Mouse (Mus musculus) MEL (cell line): ENCODE data around the gene Malsu1. TPM values are rescaled to one million over a fixed set of nuclear protein-coding genes. Genes with fewer than 3 reads are reported as not detected.

Experiments used
- DNase-seq: peaks from one replicate; pipeline ENCODE4 v3.0.0; 2011; ENCODE audit warnings: low read depth, low spot score
- H3K27ac ChIP-seq: 2 replicates; pipeline ENCODE4 v1.5.1; 2012; ENCODE audit warnings: low read depth, mild to moderate bottlenecking, control low read depth, low read length, moderate library complexity; ENCODE audit not compliant: control insufficient read depth
- H3K27me3 ChIP-seq, 2 experiments: fragments of 150-350 bp in 1 of 2; sonication (generic) in 1 of 2; 2 replicates each; pipeline ENCODE4 v1.6.1; 2012; ENCODE audit warnings: low read length in 2 of 2, mild to moderate bottlenecking in 2 of 2, improper control_type of control experiment in 1 of 2, moderate library complexity in 1 of 2; ENCODE audit not compliant: insufficient read depth in 2 of 2, control insufficient read depth in 1 of 2
- H3K36me3 ChIP-seq, 2 experiments: 2 replicates each; pipeline ENCODE4 v1.6.1; 2012 to 2014; ENCODE audit warnings: low read length in 2 of 2, improper control_type of control experiment in 1 of 2, inconsistent platforms in 1 of 2, mild to moderate bottlenecking in 1 of 2; ENCODE audit not compliant: insufficient read depth in 2 of 2, control insufficient read depth in 1 of 2
- H3K4me1 ChIP-seq, 2 experiments: fragments of 150-350 bp in 1 of 2; sonication (generic) in 1 of 2; 2 replicates each; pipeline ENCODE4 v1.6.1; 2012; ENCODE audit warnings: low read length in 2 of 2, improper control_type of control experiment in 1 of 2, mild to moderate bottlenecking in 1 of 2; ENCODE audit not compliant: insufficient read depth in 2 of 2, control insufficient read depth in 1 of 2
- H3K4me3 ChIP-seq, 2 experiments: fragments of 150-350 bp in 1 of 2; sonication (generic) in 1 of 2; 2 replicates each; pipeline ENCODE4 v1.5.1; 2012; ENCODE audit warnings: low read depth in 2 of 2, low read length in 2 of 2, mild to moderate bottlenecking in 2 of 2, moderate library complexity in 2 of 2, control low read depth in 1 of 2, improper control_type of control experiment in 1 of 2; ENCODE audit not compliant: control insufficient read depth in 1 of 2, insufficient read depth in 1 of 2
- H3K79me2 ChIP-seq: 2 replicates; pipeline ENCODE4 v1.6.1; 2012; ENCODE audit warnings: mild to moderate bottlenecking, low read length, moderate library complexity; ENCODE audit not compliant: control insufficient read depth, poor library complexity, insufficient read depth
- H3K9ac ChIP-seq: 2 replicates; pipeline ENCODE4 v1.6.1; 2012; ENCODE audit warnings: low read depth, mild to moderate bottlenecking, control low read depth, low read length, moderate library complexity; ENCODE audit not compliant: control insufficient read depth, poor library complexity, severe bottlenecking
- H3K9me3 ChIP-seq: fragments of 150-350 bp; sonication (generic); replicated peaks from 2 replicates; pipeline ENCODE4 v1.6.1; 2012; ENCODE audit warnings: mild to moderate bottlenecking, low read length, improper control_type of control experiment, moderate library complexity; ENCODE audit not compliant: insufficient read depth
- CHD2 ChIP-seq: IDR thresholded peaks from 2 replicates; pipeline ENCODE4 v1.6.1; 2011; ENCODE audit warnings: low read length, improper control_type of control experiment
- E2F4 ChIP-seq: IDR thresholded peaks from 2 replicates; pipeline ENCODE4 v1.6.1; 2011; ENCODE audit warnings: low read depth, low read length, improper control_type of control experiment, borderline replicate concordance
- ELF1 ChIP-seq: IDR thresholded peaks from 2 replicates; pipeline ENCODE4 v1.6.1; 2014; ENCODE audit warnings: low read depth, mild to moderate bottlenecking, inconsistent platforms, low read length, improper control_type of control experiment, moderate library complexity
- ETS1 ChIP-seq: IDR thresholded peaks from 2 replicates; pipeline ENCODE4 v1.6.1; 2012; ENCODE audit warnings: low read depth, mild to moderate bottlenecking, inconsistent platforms, low read length, improper control_type of control experiment, moderate library complexity
- HCFC1 ChIP-seq: IDR thresholded peaks from 2 replicates; pipeline ENCODE4 v1.6.1; 2012; ENCODE audit warnings: low read depth, mild to moderate bottlenecking, inconsistent platforms, low read length, improper control_type of control experiment, moderate library complexity
- KAT2A ChIP-seq: conservative IDR thresholded peaks from 2 replicates; pipeline ENCODE4 v1.6.1; 2012; ENCODE audit warnings: low read depth, low read length, improper control_type of control experiment, inconsistent platforms
- MAZ ChIP-seq: IDR thresholded peaks from 2 replicates; pipeline ENCODE4 v1.6.1; 2012; ENCODE audit warnings: low read depth, mild to moderate bottlenecking, inconsistent platforms, low read length, improper control_type of control experiment
- POLR2A ChIP-seq, 2 experiments: IDR thresholded peaks; 2 replicates each; pipeline ENCODE4 v1.6.1; 2011 to 2012; ENCODE audit warnings: low read length in 2 of 2, mild to moderate bottlenecking in 2 of 2, control low read depth in 1 of 2, improper control_type of control experiment in 1 of 2, low read depth in 1 of 2, moderate library complexity in 1 of 2; ENCODE audit not compliant: control insufficient read depth in 1 of 2, insufficient read depth in 1 of 2, poor library complexity in 1 of 2
- POLR2AphosphoS5 ChIP-seq: IDR thresholded peaks from 2 replicates; pipeline ENCODE4 v1.6.1; 2012; ENCODE audit warnings: low read depth, borderline replicate concordance, mild to moderate bottlenecking, inconsistent platforms, low read length, moderate library complexity, mixed read lengths
- RAD21 ChIP-seq: IDR thresholded peaks from 2 replicates; pipeline ENCODE4 v1.6.1; 2011; ENCODE audit warnings: mild to moderate bottlenecking, low read depth, low read length, improper control_type of control experiment
- RCOR1 ChIP-seq: IDR thresholded peaks from 2 replicates; pipeline ENCODE4 v1.6.1; 2012; ENCODE audit warnings: low read depth, mild to moderate bottlenecking, inconsistent platforms, low read length, improper control_type of control experiment
- SIN3A ChIP-seq: IDR thresholded peaks from 2 replicates; pipeline ENCODE4 v1.6.1; 2012; ENCODE audit warnings: low read length, improper control_type of control experiment, inconsistent platforms
- TAL1 ChIP-seq: IDR thresholded peaks from 2 replicates; pipeline ENCODE4 v1.6.1; 2012; ENCODE audit warnings: mild to moderate bottlenecking, inconsistent platforms, low read length, moderate library complexity, mixed read lengths
- TBP ChIP-seq: IDR thresholded peaks from 2 replicates; pipeline ENCODE4 v1.8.0; 2011; ENCODE audit warnings: low read depth, low read length, improper control_type of control experiment
- ZKSCAN1 ChIP-seq: IDR thresholded peaks from 2 replicates; pipeline ENCODE4 v1.6.1; 2012; ENCODE audit warnings: low read depth, mild to moderate bottlenecking, inconsistent platforms, low read length, improper control_type of control experiment, moderate library complexity
- ZMIZ1 ChIP-seq: IDR thresholded peaks from 2 replicates; pipeline ENCODE4 v1.6.1; 2012; ENCODE audit warnings: low read depth, mild to moderate bottlenecking, inconsistent platforms, low read length, improper control_type of control experiment, moderate library complexity
- ZNF384 ChIP-seq: IDR thresholded peaks from 2 replicates; pipeline ENCODE4 v1.6.1; 2012; ENCODE audit warnings: low read depth, mild to moderate bottlenecking, inconsistent platforms, low read length, improper control_type of control experiment
- polyA plus RNA-seq, 2 experiments: library from polyadenylated mRNA; stranded (reverse) in 1 of 2; unstranded in 1 of 2; fragments of >175 nt in 1 of 2; fragments of >200 nt in 1 of 2; gene quantifications; 2 replicates each; pipeline versions ENCODE4 v1.2.1 to v1.2.4; 2012; ENCODE audit warnings: low replicate concordance in 2 of 2, low read depth in 1 of 2; ENCODE audit not compliant: insufficient read length in 2 of 2, insufficient read depth in 1 of 2, missing spikeins in 1 of 2
- total RNA-seq: library from RNA; depleted of rRNA; stranded (reverse); fragments of 300-350 nt; gene quantifications from 2 replicates; pipeline ENCODE4 v1.2.3, GENCODE M21; 2012

Malsu1 gene
- total and polyA plus RNA-seq, 3 experiments, result 27.8 to 60.7 TPM; not detected in 1

DNA sequence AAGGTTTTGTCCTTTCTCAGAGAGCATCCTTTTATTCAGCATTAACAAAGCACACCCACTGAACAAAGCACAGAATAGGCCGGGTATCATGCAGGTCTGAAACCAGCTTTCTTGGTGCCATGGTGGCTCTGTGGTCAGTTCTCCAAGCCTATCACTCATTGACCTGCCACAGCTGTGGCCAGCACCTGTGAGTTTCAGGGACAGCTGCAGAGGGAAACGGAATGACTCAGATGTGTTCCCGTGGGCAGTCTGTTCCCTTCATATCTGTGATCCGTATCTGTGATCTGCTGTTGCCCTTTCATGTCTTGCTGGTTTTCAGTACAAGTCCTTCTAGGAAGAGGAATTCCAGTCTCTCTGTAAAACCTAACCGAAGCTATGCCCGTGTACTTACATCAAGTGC, 27.1 kb upstream of the Malsu1 start:
- TF ChIP-seq TAL1, result no peak
- no peak for TF ChIP-seq ELF1
- TF ChIP-seq E2F4, result no peak
- no peak for TF ChIP-seq ETS1
- TF ChIP-seq MAZ, result no peak
- no peak for TF ChIP-seq POLR2AphosphoS5
- TF ChIP-seq, all 39 proteins: peak for 0
- Histone ChIP-seq H3K27me3 (no peaks in the 10 kb centered on the region; a peak in 2 of 4 replicates), H3K9me3 (no peaks in the 10 kb centered on the region), H3K27ac (no peak overlapping the region), H3K4me3 (no peak overlapping the region), H3K4me1 (no peaks in the 10 kb centered on the region), H3K9ac (no peak overlapping the region), H3K36me3 (no peaks in the 10 kb centered on the region), H3K79me2 (no peaks in the 10 kb centered on the region)
- no peak for DNase-seq

GRCm38 (mm10) chr6:49046976-49047375, 26.6 kb upstream of the Malsu1 start:
- DNase-seq, result no peak
- no peaks in the 10 kb centered on the region for H3K79me2 ChIP-seq
- no peaks in the 10 kb centered on the region for H3K9me3 ChIP-seq
- TF ChIP-seq CHD2 (no peak), ELF1 (no peak), ZKSCAN1 (no peak), MAZ (no peak), HCFC1 (no peak), POLR2AphosphoS5 (no peak), TBP (no peak), ZMIZ1 (no peak), KAT2A (no peak), RAD21 (no peak), ZNF384 (no peak), POLR2A (IDR thresholded peaks at IDR 0.05; ENCODE audit: control insufficient read depth in 1 of 2, insufficient read depth in 1 of 2, low read depth in 1 of 2, low read length in 2 of 2, poor library complexity in 1 of 2) (no peak), SIN3A (no peak), RCOR1 (no peak)
- H3K9ac ChIP-seq, result no peak overlapping the region
- no peak overlapping the region for H3K4me3 ChIP-seq
- H3K4me1 ChIP-seq, result no peaks in the 10 kb centered on the region
- H3K27ac ChIP-seq, result no peak overlapping the region
- no peaks in the 10 kb centered on the region for H3K36me3 ChIP-seq
- no peaks in the 10 kb centered on the region; a peak in 2 of 4 replicates for H3K27me3 ChIP-seq
